In the genomic region with DNA sequence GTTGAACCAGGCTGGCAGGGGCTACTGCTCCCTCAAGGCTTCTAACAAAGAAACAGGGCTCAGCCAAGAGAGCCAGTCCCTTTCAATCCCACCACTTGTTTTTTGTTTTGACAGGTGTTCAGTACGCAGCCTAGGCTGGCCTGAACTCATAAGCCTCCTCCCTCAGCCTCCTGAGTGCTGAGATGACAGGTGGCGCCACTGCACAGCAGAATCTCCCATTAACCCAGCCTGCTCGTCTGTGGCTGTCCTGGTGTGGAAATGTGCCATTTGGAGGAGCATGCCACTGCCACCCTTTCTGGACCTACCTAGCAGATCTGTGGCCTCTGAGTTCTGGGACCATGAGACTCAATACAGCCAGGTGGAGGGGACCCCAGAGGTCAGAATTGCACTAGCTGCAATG, we compare ENCODE assay signal across 15 mouse cellular contexts. TPM values are rescaled to one million over a fixed set of nuclear protein-coding genes. Genes with fewer than 3 reads are reported as not detected.
A peak's percentile ranks its signal among the peaks of the same experiment; 100 is the strongest.
DNase-seq lines count a peak whose midpoint lies in the region; ATAC-seq and TF ChIP-seq lines count a peak whose summit lies in the region.
"Had no signal": no experiment of that assay in that cellular context is flagged by ENCODE, and none has a peak within 500 bp of the region (broad histone marks: within the 10 kb centered on the region; RNA-seq: fewer than 3 reads in every experiment).

No protein-coding gene starts in this region.

- ATAC-seq in liver, embryonic 12.5 days: no peak
- ATAC-seq: CD4-positive, CD25-positive, alpha-beta regulatory T cell, adult 4 months had no signal

- no peak for TF ChIP-seq POLR2A in liver, adult 2 months (IDR thresholded peaks at IDR 0.05; ENCODE audit: extremely low read depth, insufficient read depth, low read length)

- H3K4me2 ChIP-seq in liver, embryonic 12.5 days: no peak overlapping the region
- H3K4me2 ChIP-seq: embryonic facial prominence, embryonic 13.5 days; forebrain, embryonic 12.5 days; heart, embryonic 13.5 days; hindbrain, embryonic 12.5 days; liver, embryonic 13.5 days had no signal

- 71% methylated on average over 3 of the region's 3 CpGs for WGBS in liver, adult 2 months
- WGBS in liver, embryonic 12.5 days (ENCODE audit: insufficient replicate concordance): 69% methylated on average over 3 of the region's 3 CpGs

- no peaks in the 10 kb centered on the region for H3K27me3 ChIP-seq in liver, adult 2 months (ENCODE audit: control insufficient read depth, insufficient read depth, low read length)
- no peaks in the 10 kb centered on the region for H3K27me3 ChIP-seq in liver, embryonic 12.5 days (replicated peaks)
- H3K27me3 ChIP-seq: embryonic facial prominence, embryonic 13.5 days; forebrain, embryonic 12.5 days; heart, embryonic 13.5 days; hindbrain, embryonic 12.5 days; liver, embryonic 13.5 days had no signal

- no peak overlapping the region for H3K9ac ChIP-seq in liver, adult 2 months (ENCODE audit: low read depth, low read length)
- H3K9ac ChIP-seq in liver, embryonic 12.5 days: no peak overlapping the region
- H3K9ac ChIP-seq: embryonic facial prominence, embryonic 13.5 days; forebrain, embryonic 12.5 days; heart, embryonic 13.5 days; hindbrain, embryonic 12.5 days; liver, embryonic 13.5 days had no signal

- no peak overlapping the region for H3K27ac ChIP-seq in gastrocnemius, adult 2 months
- H3K27ac ChIP-seq in liver, adult 2 months (replicated peaks; ENCODE audit: insufficient read depth, low read depth, low read length): no peak overlapping the region
- H3K27ac ChIP-seq in liver, embryonic 12.5 days: no peak overlapping the region
- H3K27ac ChIP-seq: embryonic facial prominence, embryonic 13.5 days; forebrain, embryonic 12.5 days; heart, embryonic 13.5 days; hindbrain, embryonic 12.5 days; liver, embryonic 13.5 days had no signal

- peaks cover 5% of the 10 kb centered on the region; the same call in 1 of the 2 replicates for H3K36me3 ChIP-seq in liver, adult 2 months (ENCODE audit: control insufficient read depth, insufficient read depth, low read length)
- H3K36me3 ChIP-seq in liver, embryonic 12.5 days: peaks cover 90% of the 10 kb centered on the region

- TF ChIP-seq CTCF in gastrocnemius, adult 2 months (IDR thresholded peaks at IDR 0.05): peak; percentile 27; the same call in 1 of the 2 replicates
- peak; percentile 59 for TF ChIP-seq CTCF in liver, adult 2 months (IDR thresholded peaks at IDR 0.05; ENCODE audit: low read depth, low read length)

- intact Hi-C loops in gastrocnemius, adult 2 months (cut with DNase I): no loop called here

- H3K79me2 ChIP-seq in liver, adult 2 months (ENCODE audit: control insufficient read depth, insufficient read depth, low read length): no peaks in the 10 kb centered on the region; the same call in 1 of the 2 replicates

- no peak for DNase-seq in gastrocnemius, adult 2 months
- no peak for DNase-seq in gastrocnemius, postnatal 10 days
- no peak for DNase-seq in liver, adult 2 months (ENCODE audit: extremely low read depth, low read depth, low spot score)
- DNase-seq in 416B (ENCODE audit: low read depth) (peak; percentile 24), NIH3T3 (ENCODE audit: low read depth) (peak; percentile 50)
- DNase-seq in urinary bladder, postnatal 14 days (ENCODE audit: low spot score): no peak
- no peak for DNase-seq in adrenal gland, postnatal 10 days
- DNase-seq: kidney, adult 8-10 months; liver, embryonic 13.5 days had no signal

- no peak overlapping the region for H3K4me3 ChIP-seq in gastrocnemius, adult 2 months
- no peak overlapping the region for H3K4me3 ChIP-seq in liver, adult 2 months (ENCODE audit: insufficient read depth, low read depth, low read length)
- no peak overlapping the region for H3K4me3 ChIP-seq in liver, embryonic 12.5 days
- H3K4me3 ChIP-seq: embryonic facial prominence, embryonic 13.5 days; forebrain, embryonic 12.5 days; heart, embryonic 13.5 days; hindbrain, embryonic 12.5 days; liver, embryonic 13.5 days had no signal

- peaks cover 23% of the 10 kb centered on the region for H3K4me1 ChIP-seq in liver, adult 2 months (ENCODE audit: control insufficient read depth, insufficient read depth, low read length)
- H3K4me1 ChIP-seq in liver, embryonic 12.5 days: peaks cover 11% of the 10 kb centered on the region
- H3K4me1 ChIP-seq: embryonic facial prominence, embryonic 13.5 days; forebrain, embryonic 12.5 days; heart, embryonic 13.5 days; hindbrain, embryonic 12.5 days had no signal

- H3K9me3 ChIP-seq in liver, embryonic 12.5 days (replicated peaks): no peaks in the 10 kb centered on the region
- H3K9me3 ChIP-seq: embryonic facial prominence, embryonic 13.5 days; forebrain, embryonic 12.5 days; heart, embryonic 13.5 days; hindbrain, embryonic 12.5 days; liver, embryonic 13.5 days had no signal

RNA-seq across cellular contexts. Expression of a gene that starts 15.0 kb away (rescaled TPM):
- total RNA-seq in gastrocnemius, adult 2 months (2021): 10 to 100 TPM; 34.0 to 43.2 TPM
- total RNA-seq in gastrocnemius, postnatal 10 days (2021): 10 to 100 TPM; 21.7 to 24.3 TPM
- 10.7 and 20.1 TPM in 2 replicates for total RNA-seq in liver, adult 2 months (2014; rRNA removed)
- 55.4 and 60.3 TPM in 2 replicates for polyA plus RNA-seq in liver, adult 2 months (2012; rRNA removed)
- polyA plus RNA-seq in liver, embryonic 12.5 days (2016; fragmentation: Nextera tagmentation; extraction: Ambion mirVana): 27.1 and 28.5 TPM in 2 replicates
- total RNA-seq in adrenal gland, postnatal 10 days (2021): 10 to 100 TPM; 28.8 to 30.1 TPM

RNA-seq across cellular contexts. Expression of a gene that starts 20.0 kb away (rescaled TPM):
- total RNA-seq in gastrocnemius, adult 2 months (2021): 10 to 100 TPM; 17.0 to 17.7 TPM
- total RNA-seq in gastrocnemius, postnatal 10 days (2021): 10 to 100 TPM; 28.8 to 36.5 TPM
- total RNA-seq in liver, adult 2 months (2014; rRNA removed): 89.4 and 91.1 TPM in 2 replicates
- 81.1 and 86.0 TPM in 2 replicates for polyA plus RNA-seq in liver, adult 2 months (2012; rRNA removed)
- 66.2 and 71.0 TPM in 2 replicates for polyA plus RNA-seq in liver, embryonic 12.5 days (2016; fragmentation: Nextera tagmentation; extraction: Ambion mirVana)
- total RNA-seq in adrenal gland, postnatal 10 days (2021): 10 to 100 TPM; 55.6 to 61.9 TPM

RNA-seq across cellular contexts. Expression of a gene that starts 41.5 kb away (rescaled TPM):
- total RNA-seq in gastrocnemius, adult 2 months (2021): under 1 TPM; 0.25 to 0.43 TPM
- total RNA-seq in gastrocnemius, postnatal 10 days (2021): 1 to 10 TPM; 5.0 to 5.3 TPM
- total RNA-seq in liver, adult 2 months (2014; rRNA removed): 16.2 and 20.9 TPM in 2 replicates
- polyA plus RNA-seq in liver, adult 2 months (2012; rRNA removed): 21.8 and 25.5 TPM in 2 replicates
- 3.7 TPM in 2 replicates for polyA plus RNA-seq in liver, embryonic 12.5 days (2016; fragmentation: Nextera tagmentation; extraction: Ambion mirVana)
- 10 to 100 TPM in 1 of 2 experiments, 1 to 10 TPM in 1; 9.5 to 11.0 TPM for total RNA-seq in adrenal gland, postnatal 10 days (2021)

RNA-seq across cellular contexts. Expression of a gene that starts 52.9 kb away (rescaled TPM):
- total RNA-seq in gastrocnemius, adult 2 months (2021): 100 to 1,000 TPM; 165 to 176 TPM
- total RNA-seq in gastrocnemius, postnatal 10 days (2021): 10 to 100 TPM; 91.9 to 99.8 TPM
- 11.5 and 12.1 TPM in 2 replicates for total RNA-seq in liver, adult 2 months (2014; rRNA removed)
- polyA plus RNA-seq in liver, adult 2 months (2012; rRNA removed): 16.6 and 18.9 TPM in 2 replicates
- polyA plus RNA-seq in liver, embryonic 12.5 days (2016; fragmentation: Nextera tagmentation; extraction: Ambion mirVana): 10.2 and 10.7 TPM in 2 replicates
- 10 to 100 TPM; 27.8 to 38.0 TPM for total RNA-seq in adrenal gland, postnatal 10 days (2021)

Comparison
In these comparisons a context has a peak if more than half of its experiments do, and no peak if none do; other contexts are left out.
1. RNA of a gene that starts 41.5 kb away (total RNA-seq): 16.2 to 20.9 TPM in liver, adult 2 months, 9.5 to 11.0 TPM in adrenal gland, postnatal 10 days and 5.0 to 5.3 TPM in gastrocnemius, postnatal 10 days; 0.25 to 0.43 TPM in gastrocnemius, adult 2 months; every median in the first group is over 4 times any median in the second.
2. DNase-seq: peak in 416B (single experiment) and NIH3T3 (single experiment); none in gastrocnemius, adult 2 months (single experiment), gastrocnemius, postnatal 10 days (single experiment), liver, adult 2 months (single experiment), urinary bladder, postnatal 14 days (single experiment) and adrenal gland, postnatal 10 days (single experiment).